Mouse (Mus musculus) spleen, embryonic (tissue): ENCODE data around the gene Plcz1.

Source experiments
- CTCF ChIA-PET: fragments of 350-600 bp; sonication (Branson Sonifier 250); formaldehyde crosslinking; loops from one replicate; lab custom pipeline; 2022; lab: Charles Lee

Plcz1 gene

DNA sequence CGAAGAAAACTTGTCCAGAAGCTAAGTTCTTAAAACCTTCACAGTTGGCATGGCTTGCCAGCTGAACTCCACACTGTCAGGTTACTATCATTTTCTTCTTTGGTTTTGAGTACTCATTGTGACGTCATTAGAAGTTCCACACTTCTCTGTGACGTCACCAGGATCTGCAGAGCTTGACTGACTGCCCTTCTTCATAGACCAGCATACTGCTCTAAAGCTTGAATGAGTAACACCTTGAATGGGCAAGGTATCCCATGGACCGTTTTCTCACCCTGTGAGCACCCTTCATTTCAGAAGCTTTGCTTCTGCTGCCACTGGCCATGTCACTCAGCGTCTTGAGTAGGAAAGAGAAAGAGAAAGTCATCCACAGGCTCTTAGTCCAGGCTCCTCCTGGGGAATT lies at the start of gene Plcz1:
Plcz1 (minus strand) TSS at position 101 of the 400 bp plus-strand sequence.
- CTCF ChIA-PET = no interaction called here

DNA sequence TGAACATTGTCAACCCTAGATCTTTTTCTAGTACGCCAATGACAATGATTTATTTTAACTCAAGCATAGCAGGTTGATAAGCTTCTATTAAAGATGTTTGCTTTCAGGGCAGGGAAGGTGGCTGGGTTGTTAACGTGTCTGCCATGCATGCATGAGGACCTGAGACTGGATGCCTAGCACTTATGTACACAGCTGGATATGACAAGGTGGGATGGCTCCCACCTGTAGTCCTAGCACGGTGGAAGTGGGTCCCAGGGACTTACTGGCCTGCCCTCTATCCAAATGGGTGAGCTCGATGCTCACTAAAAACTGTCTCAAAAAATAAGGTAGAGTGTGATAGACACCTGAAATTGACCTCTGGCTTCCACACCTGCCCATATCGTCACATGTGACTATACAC lies 48.6 kb upstream of the Plcz1 start:
- CTCF ChIA-PET = no interaction called here

DNA sequence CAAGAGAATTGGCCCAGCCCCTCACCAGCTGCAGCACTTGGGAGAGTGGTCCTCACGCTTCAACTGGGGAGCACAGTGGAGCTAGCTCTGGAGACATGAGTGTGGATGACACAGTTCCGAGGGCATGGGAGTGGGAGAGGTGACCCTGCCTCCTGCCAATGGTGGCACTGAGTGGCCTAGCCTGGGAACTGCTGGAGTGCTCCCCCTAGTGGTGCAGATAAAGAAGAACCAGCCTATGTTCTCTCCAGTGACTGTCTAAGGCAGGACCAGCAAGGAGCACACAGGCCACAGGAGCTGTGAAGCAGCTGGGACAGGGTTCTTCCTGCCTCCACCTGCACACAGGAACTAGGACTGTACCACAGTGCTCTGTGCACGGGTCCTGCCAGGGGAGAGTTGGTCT lies 40.5 kb upstream of the Plcz1 start:
- CTCF ChIA-PET = no interaction called here

- CTCF ChIA-PET = no interaction called here
Observed at GRCm38 (mm10) chr6:140080933-140081332, 39.7 kb upstream of the Plcz1 start.

DNA sequence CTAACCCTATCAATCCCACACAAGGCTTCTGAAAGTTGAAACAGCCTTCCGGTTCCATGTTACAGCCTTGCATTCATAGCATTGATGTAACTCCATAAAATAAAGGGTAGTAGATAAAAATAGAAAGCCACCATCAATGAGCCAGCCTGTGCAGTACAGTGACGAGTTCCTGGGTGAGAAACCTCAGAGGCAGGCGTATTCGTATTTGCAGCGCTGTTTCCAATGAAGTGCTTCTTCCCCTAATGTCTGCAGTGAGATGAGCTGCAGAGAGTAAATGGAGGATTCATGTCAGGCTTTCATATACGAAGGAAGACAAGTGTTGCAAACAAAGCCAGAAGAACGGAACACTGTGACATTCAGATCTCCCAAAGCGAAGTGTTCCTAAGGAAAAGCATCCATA lies 27.9 kb upstream of the Plcz1 start:
- CTCF ChIA-PET = no interaction called here

DNA sequence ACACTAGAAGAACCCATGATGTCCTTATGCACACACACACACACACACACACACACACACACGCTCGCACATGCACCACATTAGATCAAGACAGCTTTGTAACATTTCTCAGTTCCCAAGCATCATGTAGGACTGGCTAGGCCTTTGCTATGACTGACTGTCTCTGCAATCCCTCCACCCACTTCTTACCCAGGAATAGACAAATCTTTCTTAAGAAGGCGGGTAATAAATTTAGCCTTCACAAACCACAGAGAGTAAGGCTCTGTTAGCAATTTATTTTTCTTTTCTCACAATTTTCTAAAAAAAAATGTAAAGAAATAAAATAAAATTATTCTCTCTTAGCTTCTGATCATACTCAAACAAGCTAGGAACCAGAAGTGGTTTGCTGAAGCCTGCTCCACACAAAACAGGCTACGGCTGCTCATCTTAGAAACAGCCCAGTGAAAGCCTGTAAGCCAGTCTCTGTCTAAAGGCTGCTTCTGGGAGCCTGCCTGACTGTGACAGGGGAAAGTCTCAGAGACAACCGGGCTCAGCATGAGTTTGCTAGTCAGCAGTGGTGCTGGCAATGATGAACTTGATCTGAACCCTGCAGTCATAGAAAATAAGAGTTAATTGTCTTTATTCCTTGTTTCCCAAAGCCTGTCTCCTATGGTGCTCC lies 13.1 kb upstream of the Plcz1 start:
- CTCF ChIA-PET = no interaction called here

GRCm38 (mm10) chr6:140051476-140051875 lies 10.2 kb upstream of the Plcz1 start:
- CTCF ChIA-PET = no interaction called here

GRCm38 (mm10) chr6:140040952-140041351 lies 305 bp downstream of the Plcz1 start, which contains the start of gene Capza3:
TSS of gene Capza3 (plus strand) at chr6:140041252.
- CTCF ChIA-PET = no interaction called here

DNA sequence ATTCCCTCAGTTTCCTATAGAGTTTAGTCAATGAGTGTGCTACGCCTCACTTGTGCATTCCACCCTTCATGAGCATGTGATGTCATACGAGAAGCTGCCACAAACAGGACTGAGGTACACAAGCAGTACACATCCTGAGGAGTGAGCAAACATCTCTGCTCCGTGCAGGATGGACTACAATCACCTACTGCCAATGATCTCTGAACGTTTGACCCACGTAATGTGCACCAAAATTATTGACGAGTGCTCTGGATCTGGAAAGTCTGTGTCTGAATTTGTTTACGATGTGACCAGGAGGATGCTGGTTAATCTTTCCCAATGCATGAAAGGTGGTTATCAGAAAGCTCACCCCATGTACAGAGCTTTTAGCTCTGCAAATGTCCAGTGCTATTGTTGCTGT lies 16.9 kb downstream of the Plcz1 start:
- CTCF ChIA-PET = no interaction called here

GRCm38 (mm10) chr6:140005181-140005580 lies 36.1 kb downstream of the Plcz1 start:
- CTCF ChIA-PET = interaction anchor here (0.7 kb wide), 1 partner anchor 1435 kb away, joined by 3 read pairs; no protein-coding TSS in a partner anchor

DNA sequence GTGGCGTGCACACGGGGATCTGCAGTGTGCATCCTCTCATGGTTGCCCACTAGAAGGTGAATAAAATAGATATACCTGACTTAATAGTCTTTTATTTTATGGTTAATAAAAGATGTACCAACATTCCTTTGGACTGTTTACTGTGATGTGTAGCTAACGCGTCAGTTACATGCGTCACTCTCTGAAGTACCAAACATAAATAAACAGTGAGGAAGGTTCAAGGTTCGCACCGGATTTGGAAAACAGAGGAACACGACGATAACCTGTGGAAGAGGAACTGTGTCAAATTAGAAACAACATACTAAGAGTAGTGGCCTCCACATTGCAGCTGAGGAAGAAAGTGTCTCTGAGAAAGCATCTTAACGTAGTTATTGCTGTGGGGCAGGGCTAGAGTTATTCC lies 51.7 kb downstream of the Plcz1 start:
- CTCF ChIA-PET = interaction anchor here (0.6 kb wide), 1 partner anchor 18 kb away, joined by 3 read pairs; no protein-coding TSS in a partner anchor

DNA sequence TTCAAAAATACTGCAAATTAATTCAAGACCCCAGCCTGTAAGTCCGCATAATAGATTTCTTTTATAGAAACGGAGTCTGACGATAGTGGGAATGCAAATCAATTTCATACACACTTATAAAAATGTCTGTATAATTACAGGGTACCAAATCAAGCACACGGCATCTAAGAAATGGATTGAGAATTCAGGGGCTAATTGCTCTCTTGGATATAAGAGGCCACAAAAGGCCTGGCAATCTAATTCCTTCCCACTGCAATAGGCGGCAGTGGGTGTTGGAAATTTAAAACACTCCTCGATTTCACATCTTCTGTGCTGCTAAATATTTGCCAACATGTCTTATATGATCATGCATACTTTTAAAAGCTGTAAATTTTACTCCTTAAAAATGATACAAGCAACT lies 52.2 kb downstream of the Plcz1 start:
- CTCF ChIA-PET = interaction anchor here (0.6 kb wide), 1 partner anchor 18 kb away, joined by 3 read pairs; no protein-coding TSS in a partner anchor

DNA sequence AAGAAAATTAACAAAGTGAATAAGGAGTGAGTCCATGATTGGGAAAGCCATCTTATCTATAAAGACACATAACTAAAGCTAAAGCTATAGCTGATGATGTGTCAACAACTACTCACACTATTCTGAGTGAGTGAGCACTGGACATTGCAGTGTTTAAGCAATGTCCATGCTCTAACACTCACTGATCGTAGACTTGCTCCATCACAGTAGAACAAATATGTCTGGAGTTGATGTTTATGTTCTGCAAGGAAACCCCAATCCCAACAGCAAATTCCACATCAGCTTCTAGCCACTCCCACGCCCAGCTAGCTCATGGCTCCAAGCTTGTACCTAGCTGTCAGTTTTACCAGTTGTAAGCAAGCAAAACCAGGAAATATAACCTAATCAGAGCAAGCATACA lies 54.7 kb downstream of the Plcz1 start:
- CTCF ChIA-PET = no interaction called here

DNA sequence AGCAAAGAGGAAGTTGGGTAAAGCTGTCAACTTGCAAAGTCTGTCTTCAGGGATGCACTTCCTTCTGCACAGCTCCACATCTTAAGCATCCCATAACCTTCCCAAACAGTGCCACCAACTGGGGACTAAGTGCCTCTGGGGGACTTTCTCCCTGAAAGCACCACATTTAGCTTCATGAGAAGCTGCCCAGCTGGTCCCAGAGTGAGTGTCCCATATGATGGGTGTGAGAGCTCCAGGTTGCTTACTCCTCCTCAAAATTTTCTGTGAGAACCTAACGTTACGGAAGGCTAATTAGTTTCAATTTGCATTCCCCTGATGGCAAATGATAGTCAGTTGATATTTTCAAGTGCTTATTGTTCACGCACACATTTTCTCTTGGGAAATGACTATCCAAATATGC lies 57.2 kb downstream of the Plcz1 start:
- CTCF ChIA-PET = no interaction called here

DNA sequence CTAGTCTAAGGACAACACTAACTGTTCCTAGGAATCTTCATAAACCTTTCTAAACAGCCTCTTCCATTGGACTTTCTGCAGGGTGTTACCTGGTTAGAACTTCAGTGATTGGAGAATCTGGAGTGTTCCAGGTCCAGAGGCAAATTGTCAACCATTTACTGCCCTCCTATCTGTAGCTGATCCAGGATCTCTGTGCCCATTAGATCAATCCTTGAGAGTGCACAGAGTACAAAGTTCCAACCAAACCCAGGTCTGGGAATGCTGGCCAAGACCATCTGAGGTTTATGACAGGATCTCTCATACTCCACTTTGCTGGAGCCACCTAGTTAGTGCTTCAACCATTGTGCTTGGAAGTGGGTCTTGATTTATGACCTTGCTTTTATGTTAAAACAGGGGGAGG lies 60.2 kb downstream of the Plcz1 start:
- CTCF ChIA-PET = no interaction called here

DNA sequence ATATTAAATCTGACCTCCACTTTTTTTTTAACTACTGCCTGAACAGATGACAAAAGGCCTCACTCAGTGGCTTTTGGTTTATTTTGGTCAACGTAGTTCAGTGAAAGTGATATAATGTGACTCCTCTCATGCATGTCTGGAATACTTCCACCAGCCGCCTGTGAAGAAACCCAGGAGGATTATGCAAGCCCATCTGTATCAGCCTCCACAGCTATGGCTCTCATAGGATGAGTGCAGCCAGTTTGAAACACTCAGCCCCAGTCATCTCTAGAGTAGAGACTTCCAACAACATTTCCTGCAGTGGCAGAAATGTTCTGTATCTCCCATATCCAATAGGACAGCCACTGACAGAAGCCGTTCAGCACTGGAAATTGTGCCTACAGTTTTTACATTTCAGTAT lies 63.1 kb downstream of the Plcz1 start:
- CTCF ChIA-PET = no interaction called here

DNA sequence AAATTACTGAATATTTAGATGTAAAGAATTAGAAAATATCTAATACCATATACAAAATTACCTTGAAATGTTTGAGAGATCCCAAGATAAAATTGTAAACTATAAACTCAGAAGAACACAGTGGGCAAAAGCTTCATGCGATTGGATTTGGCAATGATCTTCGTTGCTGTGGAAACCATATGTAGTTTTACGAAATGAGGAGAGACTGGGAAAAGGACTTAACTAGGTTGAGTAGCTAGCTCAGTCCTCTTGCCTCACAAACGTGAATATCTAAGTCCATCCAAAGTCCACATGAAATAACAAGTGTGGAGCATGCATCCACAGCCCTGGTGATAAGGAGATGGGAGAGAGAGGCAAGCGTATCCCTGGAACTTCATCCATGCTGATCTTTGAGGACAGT lies 66.6 kb downstream of the Plcz1 start:
- CTCF ChIA-PET = no interaction called here

DNA sequence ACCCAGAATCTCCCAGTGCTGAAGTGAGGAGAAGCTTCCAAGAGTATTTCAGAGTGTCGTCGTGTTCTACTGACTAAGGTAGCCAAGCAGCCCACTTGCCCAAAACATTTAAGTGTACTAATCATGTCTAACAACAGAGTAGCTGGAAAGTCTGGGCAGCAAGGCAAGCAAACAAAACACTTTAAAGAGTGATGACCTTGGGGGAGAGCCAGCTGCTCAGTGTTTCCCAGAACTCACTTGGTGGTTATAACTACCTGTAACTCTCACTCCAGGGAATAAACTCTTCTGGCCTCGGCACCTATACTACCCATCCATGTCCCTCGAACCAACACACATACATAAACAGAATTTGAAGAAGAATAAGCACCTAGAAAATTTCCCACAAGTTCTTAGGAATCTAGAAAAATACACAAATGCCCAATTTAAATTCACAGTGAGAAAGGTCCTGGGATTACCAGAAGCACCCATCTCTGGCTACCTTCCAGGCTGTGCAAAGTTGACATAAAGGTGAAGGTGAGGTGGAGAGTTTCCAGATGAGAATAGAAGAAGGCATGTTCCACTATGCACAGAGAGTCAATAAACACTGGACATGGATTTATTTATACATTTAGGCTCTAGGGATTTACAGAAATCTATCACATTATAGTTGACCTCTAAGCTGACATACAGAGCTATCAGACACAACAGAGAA lies 69.5 kb downstream of the Plcz1 start:
- CTCF ChIA-PET = no interaction called here

DNA sequence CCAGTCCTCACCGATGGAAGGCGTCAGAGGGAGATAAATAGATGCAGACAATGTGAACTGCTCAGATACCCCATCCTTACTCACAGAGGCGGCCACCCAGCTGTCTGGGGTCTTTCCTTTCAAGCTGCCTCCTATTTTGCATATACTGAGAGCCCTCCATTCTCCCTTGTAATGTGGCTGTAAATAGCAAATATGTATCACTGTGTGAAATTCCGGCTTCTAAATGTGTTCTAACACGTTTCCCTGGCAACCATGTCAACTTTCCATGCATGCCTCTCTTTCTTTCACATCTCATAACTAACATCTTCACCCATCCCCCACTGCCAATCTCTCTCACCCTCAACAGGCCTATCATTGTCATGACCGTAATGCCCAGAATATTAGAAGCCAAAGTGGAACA lies 74.6 kb downstream of the Plcz1 start:
- CTCF ChIA-PET = no interaction called here

- CTCF ChIA-PET = no interaction called here
Observed at GRCm38 (mm10) chr6:139964895-139965294, 76.4 kb downstream of the Plcz1 start.

DNA sequence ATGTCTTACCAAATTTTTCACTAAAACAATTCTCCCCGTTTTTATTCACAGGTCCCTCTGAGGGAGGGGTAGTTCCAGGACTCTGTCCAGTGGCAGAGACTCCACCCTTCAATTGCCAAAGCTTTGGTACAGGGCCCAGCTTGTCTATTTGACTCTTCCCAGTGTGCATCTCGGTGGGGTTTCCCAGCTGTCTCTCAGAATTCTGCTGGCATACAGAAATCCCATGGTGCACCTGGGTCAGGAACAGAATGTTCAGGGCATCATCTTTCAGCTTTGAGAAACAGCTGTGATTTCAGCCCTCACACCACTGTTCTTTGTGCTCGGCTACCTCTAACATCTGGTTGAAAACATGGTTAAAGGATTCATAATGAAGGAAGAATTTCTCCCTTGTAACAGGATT lies 77.5 kb downstream of the Plcz1 start:
- CTCF ChIA-PET = no interaction called here

DNA sequence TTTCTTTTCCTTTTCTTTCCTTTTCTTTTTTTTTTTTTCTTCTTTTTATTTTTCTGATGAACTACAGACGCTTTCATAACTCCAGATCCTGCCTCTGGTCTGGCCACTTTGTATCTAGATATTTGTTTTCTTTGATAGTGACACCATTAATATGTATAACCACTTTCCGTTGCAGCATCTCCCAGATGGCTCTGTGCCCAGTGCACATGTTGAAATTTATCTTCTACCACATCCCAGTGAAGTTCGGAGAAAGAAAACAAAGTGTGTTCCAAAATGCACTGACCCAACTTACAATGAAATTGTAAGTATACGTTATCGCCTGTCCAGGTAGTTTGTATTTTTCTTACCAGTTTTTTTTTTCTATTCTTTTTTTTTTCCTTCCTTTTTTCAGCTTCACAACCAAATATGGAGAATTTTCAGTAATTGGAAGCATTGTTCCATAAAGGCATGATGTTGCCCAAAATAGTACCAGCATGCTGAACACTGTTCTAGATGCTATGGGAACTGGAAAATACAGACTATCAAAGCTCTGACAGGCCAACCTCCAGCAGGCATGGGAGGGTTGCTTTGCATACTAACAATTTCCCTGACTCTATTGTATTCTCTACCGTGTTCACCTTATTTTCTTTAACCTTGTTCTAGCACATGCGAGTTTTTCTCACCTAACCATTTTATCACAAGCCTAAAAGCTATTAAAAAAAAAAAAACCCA lies 83.6 kb downstream of the Plcz1 start:
- CTCF ChIA-PET = no interaction called here

DNA sequence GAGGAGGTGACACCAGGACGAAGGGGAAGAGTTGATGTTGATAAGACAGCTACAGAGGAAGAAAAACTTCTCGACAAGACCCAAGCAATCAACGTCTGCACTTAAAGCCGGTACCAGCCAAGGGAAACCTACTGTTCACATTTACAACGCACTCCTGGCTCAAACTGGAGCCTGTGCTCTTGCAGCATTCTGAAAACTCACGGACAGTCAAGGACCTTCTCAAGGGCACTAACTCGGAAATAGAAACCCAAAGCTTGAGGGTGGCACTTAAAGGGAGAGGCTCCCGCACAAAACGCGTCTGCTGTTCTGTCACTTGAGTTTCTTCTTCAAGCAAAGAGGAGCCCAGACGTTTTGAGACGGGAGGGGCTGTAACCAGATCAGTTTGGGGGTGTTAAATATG lies 87.7 kb downstream of the Plcz1 start:
- CTCF ChIA-PET = no interaction called here
